Mouse (Mus musculus) liver, adult 2 months (tissue): ENCODE results near the gene Lyl1. TPM values are rescaled to one million over a fixed set of nuclear protein-coding genes. Genes with fewer than 3 reads are reported as not detected.

ENCODE experiments used
- DNase-seq: peaks from one replicate; pipeline ENCODE4 v3.0.0-alpha.2; 2011; ENCODE audit warnings: low read depth, low spot score; ENCODE audit errors: extremely low read depth
- H3K27ac ChIP-seq: fragments of 200-500 bp; replicated peaks from 2 replicates; pipeline ENCODE4 v1.5.1; 2012; ENCODE audit warnings: low read depth, mild to moderate bottlenecking, control low read depth, inconsistent platforms, low read length; ENCODE audit not compliant: insufficient read depth
- H3K27me3 ChIP-seq: fragments of 200-500 bp; 2 replicates; pipeline ENCODE4 v1.6.1; 2012; ENCODE audit warnings: mild to moderate bottlenecking, moderate library complexity, low read length, inconsistent platforms; ENCODE audit not compliant: control insufficient read depth, insufficient read depth
- H3K36me3 ChIP-seq: fragments of 200-500 bp; 2 replicates; pipeline ENCODE4 v1.6.1; 2012; ENCODE audit warnings: low read length, inconsistent platforms; ENCODE audit not compliant: control insufficient read depth, insufficient read depth
- H3K4me1 ChIP-seq: fragments of 200-500 bp; 2 replicates; pipeline ENCODE4 v1.6.1; 2011; ENCODE audit warnings: low read length; ENCODE audit not compliant: control insufficient read depth, insufficient read depth
- H3K4me3 ChIP-seq: fragments of 200-500 bp; 2 replicates; pipeline ENCODE4 v1.5.1; 2011; ENCODE audit warnings: low read depth, mild to moderate bottlenecking, control low read depth, low read length, moderate library complexity; ENCODE audit not compliant: insufficient read depth
- H3K79me2 ChIP-seq: fragments of 200-500 bp; 2 replicates; pipeline ENCODE4 v1.6.1; 2012; ENCODE audit warnings: inconsistent platforms, mild to moderate bottlenecking, low read length, moderate library complexity; ENCODE audit not compliant: control insufficient read depth, insufficient read depth
- H3K9ac ChIP-seq: fragments of 200-500 bp; 2 replicates; pipeline ENCODE4 v1.6.1; 2012; ENCODE audit warnings: low read depth, mild to moderate bottlenecking, control low read depth, inconsistent platforms, low read length
- CTCF ChIP-seq: fragments of 200-500 bp; IDR thresholded peaks from 2 replicates; pipeline ENCODE4 v1.5.1; 2011; ENCODE audit warnings: low read depth, low read length, control low read depth
- POLR2A ChIP-seq: fragments of 200-500 bp; IDR thresholded peaks from 2 replicates; pipeline ENCODE4 v1.6.1; 2011; ENCODE audit warnings: low read length, control low read depth; ENCODE audit not compliant: insufficient read depth; ENCODE audit errors: extremely low read depth
- WGBS: fragments of 180-500 bp; shearing (Covaris S2); methylation state at CpG from one replicate; pipeline ENCODE4 v1.1.7; 2018; 5-methylcytosine and 5-hydroxymethylcytosine counted together
- polyA plus RNA-seq: library from polyadenylated mRNA; depleted of rRNA; stranded (reverse); fragments of >200 nt; gene quantifications from 2 replicates; pipeline ENCODE4 v1.2.3, GENCODE M21; 2012
- total RNA-seq: library from RNA; depleted of rRNA; stranded (reverse); fragments of >200 nt; gene quantifications from 2 replicates; pipeline ENCODE4 v1.2.3, GENCODE M21; 2014

The Lyl1 gene
- total and polyA plus RNA-seq, 2 experiments, result 0.18 to 1.3 TPM

GRCm38 (mm10) chr8:84660819-84661457, 40.3 kb upstream of the Lyl1 start:
- Histone ChIP-seq H3K9ac (peak overlapping the region; percentile 74), H3K79me2 (0 out of 2 replicates have a peak, but pooled peaks cover 7% of the 10 kb centered on the region), H3K36me3 (no peaks in the 10 kb centered on the region), H3K27ac (peak overlapping the region; percentile 95), H3K4me1 (peaks cover 11% of the 10 kb centered on the region), H3K4me3 (peak overlapping the region; percentile 61), H3K27me3 (no peaks in the 10 kb centered on the region)
- 2% methylated on average over 20 of the region's 20 CpGs for WGBS
- DNase-seq, result peak; percentile 76
- TF ChIP-seq POLR2A (0 out of 2 replicates have a peak, but pooled peaks have one; percentile 11), CTCF (no peak)

GRCm38 (mm10) chr8:84661458-84661871, 39.8 kb upstream of the Lyl1 start:
- H3K36me3 ChIP-seq, result no peaks in the 10 kb centered on the region
- H3K4me3 ChIP-seq, result peak overlapping the region; percentile 61
- DNase-seq, result peak; percentile 90
- under 1% methylated on average over 24 of the region's 24 CpGs for WGBS
- peak overlapping the region; percentile 95 for H3K27ac ChIP-seq
- H3K79me2 ChIP-seq, result 0 out of 2 replicates have a peak, but pooled peaks cover 7% of the 10 kb centered on the region
- TF ChIP-seq POLR2A (peak; percentile 50; the same call in 1 of the 2 replicates), CTCF (no peak)
- H3K27me3 ChIP-seq, result no peaks in the 10 kb centered on the region
- peaks cover 11% of the 10 kb centered on the region for H3K4me1 ChIP-seq
- peak overlapping the region; percentile 74 for H3K9ac ChIP-seq

- Histone ChIP-seq H3K9ac (peak overlapping the region; percentile 74), H3K36me3 (no peaks in the 10 kb centered on the region), H3K4me3 (peak overlapping the region; percentile 61), H3K27me3 (no peaks in the 10 kb centered on the region), H3K4me1 (peaks cover 9% of the 10 kb centered on the region), H3K27ac (peak overlapping the region; percentile 95), H3K79me2 (0 out of 2 replicates have a peak, but pooled peaks cover 7% of the 10 kb centered on the region)
- WGBS, result under 1% methylated on average over 61 of the region's 61 CpGs
- no peak for DNase-seq
- TF ChIP-seq POLR2A (no peak), CTCF (no peak)
Observed at GRCm38 (mm10) chr8:84661961-84662571, 39.2 kb upstream of the Lyl1 start.

GRCm38 (mm10) chr8:84662581-84663065, 38.6 kb upstream of the Lyl1 start, which contains the start of gene Ier2:
Ier2 (minus strand) TSS chr8:84662852.
- H3K4me1 ChIP-seq, result peaks cover 8% of the 10 kb centered on the region
- 0 out of 2 replicates have a peak, but pooled peaks cover 7% of the 10 kb centered on the region for H3K79me2 ChIP-seq
- DNase-seq, result peak; percentile 91
- peak; percentile 100 for TF ChIP-seq POLR2A
- no peak for TF ChIP-seq CTCF
- no peaks in the 10 kb centered on the region for H3K27me3 ChIP-seq
- peak within 1 kb of the TSS; percentile 95 for H3K27ac ChIP-seq
- WGBS, result under 1% methylated on average over 27 of the region's 27 CpGs
- H3K4me3 ChIP-seq, result peak within 1 kb of the TSS; percentile 61
- peak within 1 kb of the TSS; percentile 74 for H3K9ac ChIP-seq
- H3K36me3 ChIP-seq, result no peaks in the 10 kb centered on the region

GRCm38 (mm10) chr8:84663483-84664327, 37.6 kb upstream of the Lyl1 start:
- no peaks in the 10 kb centered on the region for H3K36me3 ChIP-seq
- 2% methylated on average over 43 of the region's 43 CpGs for WGBS
- TF ChIP-seq POLR2A (peak; percentile 77), CTCF (no peak)
- peak overlapping the region; percentile 78 for H3K27ac ChIP-seq
- H3K27me3 ChIP-seq, result no peaks in the 10 kb centered on the region
- H3K4me3 ChIP-seq, result peak overlapping the region; percentile 69
- 0 out of 2 replicates have a peak, but pooled peaks cover 7% of the 10 kb centered on the region for H3K79me2 ChIP-seq
- peak; percentile 91 for DNase-seq
- peaks cover 8% of the 10 kb centered on the region for H3K4me1 ChIP-seq
- H3K9ac ChIP-seq, result peak overlapping the region; percentile 78
